Mouse (Mus musculus): ENCODE data around the gene Med13l.

GRCm38 (mm10) chr5:118654599-118654998 is 94.1 kb downstream of the Med13l start:
- TF ChIP-seq GATA1 (IDR thresholded peaks at IDR 0.05; ENCODE audit: low read length) (no peak), TAL1 (IDR thresholded peaks at IDR 0.05; ENCODE audit: low read length) (no peak)

Measured in erythroblast, embryonic 14.5 days (primary cell).